22 mouse cellular contexts compared by ENCODE assay signal in the genomic region with DNA sequence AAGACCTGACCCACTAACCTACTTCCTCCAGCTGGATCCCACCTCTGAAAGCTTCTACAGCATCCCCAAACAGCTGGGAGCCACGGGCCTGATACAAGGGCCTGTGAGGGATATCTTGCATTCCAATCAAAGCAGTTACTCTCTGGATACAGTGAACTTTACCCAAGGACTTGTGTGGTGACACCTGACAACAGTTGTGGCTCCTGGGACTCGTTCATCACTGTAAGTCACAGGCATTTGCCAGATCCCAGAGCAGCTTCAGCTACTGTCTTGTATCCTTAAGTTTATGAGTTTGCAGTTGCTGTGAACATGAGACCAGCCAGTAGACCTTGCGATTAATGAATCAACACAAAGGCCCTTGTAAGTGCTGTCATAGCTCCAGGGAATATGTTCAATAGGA.
A peak's percentile ranks its signal among the peaks of the same experiment; 100 is the strongest.
DNase-seq lines count a peak whose midpoint lies in the region; ATAC-seq lines count a peak whose summit lies in the region.
"Had no signal": no experiment of that assay in that cellular context is flagged by ENCODE, and none has a peak within 500 bp of the region (broad histone marks: within the 10 kb centered on the region; RNA-seq: fewer than 3 reads in every experiment).

No protein-coding gene starts in this region.

- no peak overlapping the region for H3K9ac ChIP-seq in midbrain, embryonic 11.5 days (ENCODE audit: low read length)
- H3K9ac ChIP-seq in midbrain, embryonic 15.5 days: no peak overlapping the region

- H3K27ac ChIP-seq in heart, embryonic 10.5 days: no peak overlapping the region
- no peak overlapping the region for H3K27ac ChIP-seq in midbrain, embryonic 11.5 days (ENCODE audit: low read depth, low read length)
- H3K27ac ChIP-seq in midbrain, embryonic 15.5 days: no peak overlapping the region

- no peak for ATAC-seq in midbrain, embryonic 11.5 days (ENCODE audit: low FRiP score)
- no peak for ATAC-seq in midbrain, embryonic 15.5 days (replicated peaks)
- ATAC-seq: activated CD4-positive, CD25-positive, alpha-beta regulatory T cell, adult 4 months; CD4-positive, CD25-positive, alpha-beta regulatory T cell, adult 4 months; Patski had no signal

- H3K27me3 ChIP-seq in heart, embryonic 10.5 days (ENCODE audit: insufficient read depth, poor library complexity, severe bottlenecking): no peaks in the 10 kb centered on the region
- H3K27me3 ChIP-seq in midbrain, embryonic 11.5 days (ENCODE audit: control insufficient read depth, insufficient read depth, low read length): no peaks in the 10 kb centered on the region
- no peaks in the 10 kb centered on the region for H3K27me3 ChIP-seq in midbrain, embryonic 15.5 days (replicated peaks)
- H3K27me3 ChIP-seq: CH12.LX, Patski had no signal

- peak; percentile 69 for DNase-seq in heart, adult 11 months
- no peak for DNase-seq in heart, embryonic 10.5 days (ENCODE audit: low spot score)
- peak; percentile 61 for DNase-seq in midbrain, embryonic 11.5 days (ENCODE audit: low spot score, missing footprints)
- peak; percentile 42 for DNase-seq in retina, adult 2 months (ENCODE audit: low read depth, low spot score)
- DNase-seq in retina, embryonic 14.5 days (ENCODE audit: low spot score): no peak
- DNase-seq in thymus, postnatal 0 days (ENCODE audit: low spot score): peak; percentile 14
- no peak for DNase-seq in thymus, postnatal 14 days
- DNase-seq: adrenal gland, adult 2 months; adrenal gland, adult 8-10 months; adrenal gland, postnatal 10 days; adrenal gland, postnatal 14 days; adrenal gland, postnatal 25 days; adrenal gland, postnatal 36 days; B cell, adult 2 months; cerebellum, adult 11 months; cerebellum, adult 11-12 months had no signal

- no peak overlapping the region for H3K4me2 ChIP-seq in midbrain, embryonic 11.5 days
- no peak overlapping the region for H3K4me2 ChIP-seq in midbrain, embryonic 15.5 days

- H3K36me3 ChIP-seq in heart, embryonic 10.5 days: no peaks in the 10 kb centered on the region
- H3K36me3 ChIP-seq in midbrain, embryonic 11.5 days (ENCODE audit: control insufficient read depth, insufficient read depth, low read length): no peaks in the 10 kb centered on the region
- H3K36me3 ChIP-seq in midbrain, embryonic 15.5 days (replicated peaks): no peaks in the 10 kb centered on the region
- H3K36me3 ChIP-seq: G1E had no signal

- no peak overlapping the region for H3K4me3 ChIP-seq in heart, embryonic 10.5 days
- H3K4me3 ChIP-seq in midbrain, embryonic 11.5 days (ENCODE audit: low read depth, low read length): no peak overlapping the region
- H3K4me3 ChIP-seq in midbrain, embryonic 15.5 days: no peak overlapping the region

- no peaks in the 10 kb centered on the region for H3K9me3 ChIP-seq in heart, embryonic 10.5 days
- no peaks in the 10 kb centered on the region for H3K9me3 ChIP-seq in midbrain, embryonic 11.5 days (ENCODE audit: control insufficient read depth, low read length)
- H3K9me3 ChIP-seq in midbrain, embryonic 15.5 days: no peaks in the 10 kb centered on the region
- H3K9me3 ChIP-seq: G1E had no signal

- 69% methylated on average over 3 of the region's 3 CpGs for WGBS in heart, embryonic 10.5 days
- whole genome bisulfite sequencing in midbrain, embryonic 11.5 days: 78% methylated on average over 3 of the region's 3 CpGs
- WGBS in midbrain, embryonic 15.5 days: 78% methylated on average over 3 of the region's 3 CpGs

- H3K4me1 ChIP-seq in heart, embryonic 10.5 days: no peaks in the 10 kb centered on the region
- H3K4me1 ChIP-seq in midbrain, embryonic 11.5 days (ENCODE audit: control insufficient read depth, insufficient read depth, low read length): no peaks in the 10 kb centered on the region
- no peaks in the 10 kb centered on the region for H3K4me1 ChIP-seq in midbrain, embryonic 15.5 days

Comparison
In these comparisons a context has a peak if more than half of its experiments do, and no peak if none do; other contexts are left out.
1. DNase-seq: peak in heart, adult 11 months (single experiment), midbrain, embryonic 11.5 days (single experiment), retina, adult 2 months (single experiment) and thymus, postnatal 0 days (single experiment); none in heart, embryonic 10.5 days (single experiment), retina, embryonic 14.5 days (single experiment) and thymus, postnatal 14 days (single experiment).